Mouse (Mus musculus): ENCODE data around the gene Ewsr1.

DNA sequence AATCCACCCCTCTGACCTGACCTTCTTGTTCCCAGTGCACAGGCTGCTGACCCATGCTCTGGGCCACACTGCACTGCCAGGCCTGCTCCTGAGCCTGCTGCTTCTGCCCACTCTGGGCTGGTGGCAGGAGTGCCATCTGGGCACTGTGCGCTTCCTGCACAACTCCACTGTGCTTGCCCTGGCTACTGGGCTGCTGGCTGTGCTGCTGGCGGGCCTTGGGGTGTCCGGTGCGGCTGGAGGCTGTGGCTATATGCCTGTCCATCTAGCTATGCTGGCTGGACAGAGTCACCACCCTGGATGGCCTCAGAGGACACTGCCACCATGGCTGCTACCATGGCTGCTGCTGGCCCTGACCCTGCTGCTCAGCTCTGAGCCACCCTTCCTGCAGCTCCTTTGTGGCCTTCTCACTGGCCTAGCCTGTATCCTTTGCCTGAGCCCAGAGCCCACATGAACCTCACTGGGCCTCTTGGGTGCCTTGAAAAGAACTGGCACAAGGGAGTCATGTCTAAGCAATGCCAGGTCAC is 5.0 kb upstream of the Ewsr1 start:
- no peak for TF ChIP-seq CTCF (IDR thresholded peaks at IDR 0.05; ENCODE audit: low read depth, low read length)
- TF ChIP-seq TAL1 (conservative IDR thresholded peaks at IDR 0.05; ENCODE audit: low read depth, low read length) = no peak
